Mouse (Mus musculus) neural tube, embryonic 11.5 days (tissue): ENCODE measurements around the gene Dnaaf2. TPM values are rescaled to one million over a fixed set of nuclear protein-coding genes. Genes with fewer than 3 reads are reported as not detected.
"Not testable (repeated sequence)": the region's sequence is repeated elsewhere in the genome, so short reads cannot be mapped to it uniquely, and the experiment has no call there.

Source experiments
- ATAC-seq: fragments of 200-750 bp; cut with Nextera tagmentation; 2 replicates; pipeline ENCODE4 v1.8.0; 2017; ENCODE audit warnings: moderate number of reproducible peaks, mild to moderate bottlenecking, moderate TSS enrichment, moderate library complexity; ENCODE audit not compliant: insufficient read depth, low FRiP score, low TSS enrichment
- DNase-seq: peaks from one replicate; pipeline ENCODE4 v3.0.0-alpha.2; 2015; ENCODE audit warnings: low spot score
- H3K27ac ChIP-seq: fragments of 300-500 bp; sonication (generic); 2 replicates; pipeline ENCODE4 v1.5.1; 2014; ENCODE audit warnings: low read depth, mild to moderate bottlenecking, low read length
- H3K27me3 ChIP-seq: fragments of 300-500 bp; sonication (generic); 2 replicates; pipeline ENCODE4 v1.6.1; 2014; ENCODE audit warnings: mild to moderate bottlenecking, low read length, mixed read lengths; ENCODE audit not compliant: control insufficient read depth, insufficient read depth
- H3K36me3 ChIP-seq: fragments of 300-500 bp; sonication (generic); 2 replicates; pipeline ENCODE4 v1.6.1; 2014; ENCODE audit warnings: mild to moderate bottlenecking, low read length, moderate library complexity, mixed read lengths; ENCODE audit not compliant: control insufficient read depth, insufficient read depth
- H3K4me1 ChIP-seq: fragments of 300-500 bp; sonication (generic); 2 replicates; pipeline ENCODE4 v1.6.1; 2014; ENCODE audit warnings: low read length, mixed read lengths; ENCODE audit not compliant: control insufficient read depth, insufficient read depth
- H3K4me2 ChIP-seq: fragments of 300-500 bp; sonication (generic); 2 replicates; pipeline ENCODE4 v1.6.1; 2014; ENCODE audit warnings: low read depth, mild to moderate bottlenecking, moderate library complexity
- H3K4me3 ChIP-seq: fragments of 300-500 bp; sonication (generic); 2 replicates; pipeline ENCODE4 v1.5.1; 2014; ENCODE audit warnings: low read depth, low read length
- H3K9ac ChIP-seq: fragments of 300-500 bp; sonication (generic); 2 replicates; pipeline ENCODE4 v1.6.1; 2014; ENCODE audit warnings: mild to moderate bottlenecking, low read length
- H3K9me3 ChIP-seq: fragments of 300-500 bp; sonication (generic); 2 replicates; pipeline ENCODE4 v1.6.1; 2016; ENCODE audit warnings: low read length; ENCODE audit not compliant: control insufficient read depth
- WGBS: fragments of 180-500 bp; shearing (Covaris S2); extraction: QIAGEN DNeasy Blood & Tissue Kit; methylation state at CpG from one replicate; pipeline ENCODE4 v1.1.7; 2014; 5-methylcytosine and 5-hydroxymethylcytosine counted together
- polyA plus RNA-seq: library from polyadenylated mRNA; unstranded; fragments of >200 nt; fragmentation: Nextera tagmentation; extraction: Ambion mirVana; gene quantifications from 2 replicates; pipeline ENCODE4 v1.2.1, GENCODE M21; 2014

Gene Dnaaf2
- polyA plus RNA-seq, 1 experiment from 2014 or later: 9.7 TPM

DNA sequence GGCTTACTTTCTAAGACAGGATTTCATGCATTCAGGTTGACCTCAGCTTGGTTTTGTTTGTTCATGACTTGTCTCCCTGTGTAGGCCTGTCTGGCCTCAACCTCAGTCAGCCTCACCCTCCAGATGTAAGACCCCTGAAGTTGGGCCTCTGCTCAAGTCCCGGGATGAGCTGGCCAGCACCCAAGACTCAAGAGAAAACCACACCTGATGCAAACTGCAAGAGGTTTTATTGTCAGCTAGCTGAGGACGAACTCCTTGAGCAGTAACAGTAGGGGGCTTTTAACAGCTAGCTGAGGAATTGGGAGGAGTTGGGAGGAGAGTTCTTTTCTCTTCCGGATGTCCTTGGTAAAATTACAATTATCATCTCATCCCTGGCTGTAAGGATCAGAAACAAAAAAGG, 20.7 kb downstream of the Dnaaf2 start:
- Histone ChIP-seq H3K9ac (no peak overlapping the region), H3K4me3 (no peak overlapping the region), H3K36me3 (peaks cover 2% of the 10 kb centered on the region), H3K4me2 (no peak overlapping the region), H3K4me1 (no peaks in the 10 kb centered on the region), H3K27ac (no peak overlapping the region), H3K9me3 (no peaks in the 10 kb centered on the region), H3K27me3 (no peaks in the 10 kb centered on the region)
- ATAC-seq: no peak
- DNase-seq: no peak
- WGBS: 83% methylated on average over 3 of the region's 3 CpGs

DNA sequence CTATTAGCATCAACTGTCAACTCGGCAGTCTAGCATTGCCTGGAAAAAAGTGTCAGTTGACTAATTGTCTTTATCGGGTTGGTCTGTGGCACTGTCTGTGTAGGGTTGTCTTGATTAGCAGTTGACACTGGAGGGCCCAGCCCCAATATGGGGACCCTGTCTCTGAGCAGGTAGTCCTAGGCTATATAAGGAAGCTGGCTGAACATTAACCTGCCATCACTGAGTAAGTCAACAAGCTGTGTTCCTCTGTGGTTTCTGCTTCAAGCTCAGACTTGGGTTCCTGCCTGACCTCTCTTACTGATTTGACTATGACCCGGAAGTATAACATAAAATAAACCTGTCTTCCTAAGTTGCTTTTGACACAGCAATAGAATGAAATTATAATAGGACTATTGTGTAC, 22.3 kb downstream of the Dnaaf2 start:
- no peaks in the 10 kb centered on the region for H3K4me1 ChIP-seq
- H3K9me3 ChIP-seq: no peaks in the 10 kb centered on the region
- ATAC-seq (no peak), DNase-seq (no peak)
- H3K27ac ChIP-seq: no peak overlapping the region
- H3K4me3 ChIP-seq: no peak overlapping the region
- H3K36me3 ChIP-seq: peaks cover 2% of the 10 kb centered on the region
- no peak overlapping the region for H3K9ac ChIP-seq
- 90% methylated on average over 3 of the region's 3 CpGs for WGBS
- no peak overlapping the region for H3K4me2 ChIP-seq
- no peaks in the 10 kb centered on the region for H3K27me3 ChIP-seq

DNA sequence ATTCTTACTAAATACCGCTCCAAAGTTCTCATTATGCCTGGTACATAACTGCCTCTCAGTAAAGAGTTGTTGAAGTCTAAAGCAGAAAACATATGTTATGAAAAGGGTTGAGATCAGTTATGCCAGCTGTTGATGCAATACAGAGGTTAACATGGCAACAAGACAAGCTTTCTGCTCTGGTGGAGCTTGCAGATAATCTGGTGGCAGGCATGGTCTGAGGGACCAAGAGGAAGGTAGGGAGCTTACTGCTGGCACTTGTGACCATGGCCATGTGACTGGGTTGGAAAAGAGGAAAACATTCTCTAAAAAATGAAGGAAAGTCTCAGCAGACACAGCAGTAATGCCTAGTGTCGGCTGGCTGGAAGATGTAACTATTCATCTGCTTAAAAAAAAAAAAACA, 26.9 kb downstream of the Dnaaf2 start:
- no peak overlapping the region for H3K9ac ChIP-seq
- H3K9me3 ChIP-seq: no peaks in the 10 kb centered on the region
- H3K4me1 ChIP-seq: no peaks in the 10 kb centered on the region
- H3K4me2 ChIP-seq: no peak overlapping the region
- WGBS: 94% methylated on average over 2 of the region's 2 CpGs
- DNase-seq (no peak), ATAC-seq (no peak)
- H3K27ac ChIP-seq: no peak overlapping the region
- no peak overlapping the region for H3K4me3 ChIP-seq
- H3K27me3 ChIP-seq: no peaks in the 10 kb centered on the region
- no peaks in the 10 kb centered on the region; the same call in 1 of the 2 replicates for H3K36me3 ChIP-seq

DNA sequence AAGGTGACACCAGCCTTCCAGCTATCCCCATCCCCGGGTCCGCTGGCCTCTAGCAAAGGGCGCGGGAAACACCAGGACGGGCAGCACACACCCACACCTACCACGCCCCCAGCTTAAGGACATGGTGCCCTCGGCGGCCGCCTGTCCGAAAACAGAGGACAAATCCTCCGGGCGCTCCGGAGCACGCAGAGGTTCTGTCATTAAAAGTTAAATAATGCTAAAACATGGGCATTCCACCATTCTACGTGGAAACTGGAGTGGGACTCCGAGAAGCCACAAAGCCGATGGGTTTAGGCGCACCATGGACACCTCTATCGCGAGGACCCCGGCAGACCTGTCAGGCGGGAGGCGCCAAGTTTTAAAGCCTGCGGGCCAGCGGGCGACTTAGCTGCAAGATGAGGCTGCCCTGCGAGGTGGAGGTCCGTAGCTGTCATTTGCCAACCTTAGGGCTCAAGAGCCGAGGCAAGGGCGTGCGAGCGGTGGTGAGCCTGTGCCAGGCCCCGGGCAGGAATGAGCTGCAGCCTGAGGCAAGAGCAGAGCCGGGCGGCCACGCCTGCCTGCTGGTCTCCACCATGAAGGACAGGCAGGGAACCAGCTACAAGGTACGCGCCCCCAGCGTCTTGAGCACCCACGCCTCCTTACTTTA, 29.6 kb downstream of the Dnaaf2 start, which contains the start of gene Lrr1:
Gene Lrr1, plus strand, starts transcription at position 354 of the 646 bp plus-strand sequence.
- H3K4me2 ChIP-seq: peak within 1 kb of the TSS; percentile 71
- H3K9ac ChIP-seq: peak within 1 kb of the TSS; percentile 66
- H3K27me3 ChIP-seq: no peaks in the 10 kb centered on the region
- H3K36me3 ChIP-seq: no peaks in the 10 kb centered on the region
- no peaks in the 10 kb centered on the region for H3K4me1 ChIP-seq
- no peak within 1 kb of the TSS for H3K27ac ChIP-seq
- under 1% methylated on average over 40 of the region's 40 CpGs for WGBS
- H3K4me3 ChIP-seq: peak within 1 kb of the TSS; percentile 73
- ATAC-seq: peak; percentile 92
- DNase-seq: peak; percentile 89
- no peaks in the 10 kb centered on the region for H3K9me3 ChIP-seq

DNA sequence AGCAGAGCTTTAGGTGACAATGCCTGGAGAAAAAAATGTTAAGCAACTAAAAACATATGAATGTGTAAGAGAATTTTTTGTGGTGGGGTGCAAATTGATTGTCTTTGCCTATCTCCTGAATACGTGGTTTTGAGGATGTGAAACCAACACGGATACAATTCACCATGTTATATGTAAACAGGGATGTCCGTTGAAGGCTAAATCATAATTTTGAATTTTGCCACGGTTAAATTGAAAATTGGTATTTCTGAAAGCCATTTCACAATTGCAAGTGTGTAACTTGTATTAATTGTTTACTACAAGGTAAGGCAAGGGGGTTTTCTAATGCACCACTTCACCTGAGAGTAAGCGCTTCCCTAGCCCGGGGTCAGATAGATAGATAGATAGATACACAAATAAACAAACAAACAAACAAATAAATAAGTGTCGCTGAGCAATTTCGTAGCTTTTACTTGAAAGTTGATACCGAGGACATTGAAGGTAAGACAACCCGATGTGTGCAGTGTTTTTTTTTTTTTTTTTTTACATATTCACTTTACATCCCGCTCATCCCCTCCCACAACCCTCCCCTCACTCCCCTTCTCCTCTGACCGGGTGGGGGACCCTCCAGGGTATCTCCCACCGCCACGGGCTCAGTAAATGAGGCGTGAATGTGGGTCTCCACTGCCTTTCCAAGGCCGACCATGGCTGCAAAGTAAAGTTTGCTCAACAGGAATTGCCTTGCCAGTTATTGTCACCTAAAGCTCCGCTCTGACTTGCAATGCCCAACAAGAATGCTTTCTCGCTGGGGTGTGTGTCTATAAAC, 30.4 kb downstream of the Dnaaf2 start:
- ATAC-seq (peak; percentile 55), DNase-seq (no peak)
- H3K4me1 ChIP-seq: no peaks in the 10 kb centered on the region
- peak overlapping the region; percentile 71 for H3K4me2 ChIP-seq
- H3K36me3 ChIP-seq: no peaks in the 10 kb centered on the region
- H3K27ac ChIP-seq: no peak overlapping the region
- peak overlapping the region; percentile 73 for H3K4me3 ChIP-seq
- H3K9ac ChIP-seq: peak overlapping the region; percentile 66
- 9% methylated on average over 18 of the region's 18 CpGs for WGBS
- H3K9me3 ChIP-seq: no peaks in the 10 kb centered on the region
- no peaks in the 10 kb centered on the region for H3K27me3 ChIP-seq

DNA sequence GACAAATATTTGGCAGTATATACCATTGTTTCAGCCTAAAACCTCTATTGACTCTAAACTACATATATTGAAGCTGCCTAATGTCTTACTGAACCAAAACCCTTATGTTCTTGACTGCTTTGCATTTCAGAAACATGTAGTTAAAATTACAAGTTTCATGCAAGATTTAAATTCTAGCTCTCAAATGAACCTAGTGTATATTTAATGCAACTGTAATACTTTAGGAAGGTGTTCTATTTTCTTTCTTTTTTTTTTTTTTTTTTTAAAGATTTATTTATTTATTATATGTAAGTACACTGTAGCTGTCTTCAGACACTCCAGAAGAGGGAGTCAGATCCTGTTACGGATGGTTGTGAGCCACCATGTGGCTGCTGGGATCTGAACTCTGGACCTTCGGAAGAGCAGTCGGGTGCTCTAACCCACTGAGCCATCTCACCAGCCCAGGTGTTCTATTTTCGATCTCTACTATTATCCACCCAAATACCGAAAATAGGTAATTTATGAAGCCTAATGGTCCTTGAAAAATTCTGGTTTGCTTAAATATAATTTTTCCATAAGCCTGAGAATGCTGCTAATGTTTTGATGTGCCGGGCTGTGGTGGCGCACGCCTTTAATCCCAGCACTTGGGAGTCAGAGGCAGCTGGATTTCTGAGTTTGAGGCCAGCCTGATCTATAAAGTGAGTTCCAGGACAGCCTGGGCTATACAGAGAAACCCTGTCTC, 31.2 kb downstream of the Dnaaf2 start:
- H3K9ac ChIP-seq, ATAC-seq, DNase-seq, H3K36me3 ChIP-seq, H3K4me2 ChIP-seq, H3K4me3 ChIP-seq, H3K4me1 ChIP-seq, H3K27me3 ChIP-seq, H3K27ac ChIP-seq, H3K9me3 ChIP-seq: not testable (repeated sequence)
- 67% methylated on average over 8 of the region's 8 CpGs for WGBS

DNA sequence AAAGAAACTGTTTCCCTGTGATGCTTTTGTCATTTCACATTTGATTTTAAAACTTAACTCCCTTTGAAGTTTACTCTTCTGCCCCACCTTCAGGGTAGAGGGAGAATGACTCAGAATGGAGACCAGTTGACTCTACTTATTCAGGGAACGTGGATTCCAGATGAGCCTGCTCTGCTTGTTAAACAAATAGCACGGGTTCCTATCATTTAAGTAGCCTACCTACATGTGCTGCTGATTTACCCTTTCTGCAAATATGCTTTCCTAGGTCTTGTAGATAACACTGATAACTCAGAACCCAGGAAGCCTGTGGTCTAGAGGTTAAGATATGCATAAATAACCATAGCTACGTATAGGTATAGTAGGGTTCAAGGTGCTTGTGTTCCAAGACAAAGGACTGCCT, 33.3 kb downstream of the Dnaaf2 start:
- H3K27me3 ChIP-seq: no peaks in the 10 kb centered on the region
- no peaks in the 10 kb centered on the region for H3K36me3 ChIP-seq
- DNase-seq (no peak), ATAC-seq (no peak)
- WGBS: 60% methylated on average over 3 of the region's 3 CpGs
- H3K4me1 ChIP-seq: no peaks in the 10 kb centered on the region
- H3K9ac ChIP-seq: no peak overlapping the region
- H3K4me2 ChIP-seq: no peak overlapping the region
- no peaks in the 10 kb centered on the region for H3K9me3 ChIP-seq
- no peak overlapping the region for H3K27ac ChIP-seq
- no peak overlapping the region for H3K4me3 ChIP-seq

DNA sequence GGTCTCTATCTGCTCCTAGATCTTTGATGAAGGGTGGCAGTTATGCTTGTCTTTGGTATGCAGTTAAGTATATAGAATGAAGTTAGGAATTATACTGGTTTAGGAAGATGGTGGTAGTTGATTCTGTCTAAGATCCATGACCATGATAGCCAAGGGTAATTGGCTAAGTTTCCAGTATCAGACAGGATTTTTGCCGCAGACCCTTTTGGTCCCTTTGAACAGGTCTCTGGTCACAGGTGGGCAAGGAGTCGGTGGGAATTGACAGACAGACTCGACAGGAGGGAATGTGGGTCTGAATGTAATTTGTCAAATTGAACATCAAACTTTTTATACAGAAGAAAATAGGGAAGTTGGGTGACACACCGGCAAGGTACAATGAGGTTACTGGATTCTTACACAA, 34.6 kb downstream of the Dnaaf2 start:
- not testable (repeated sequence) for ATAC-seq, H3K27me3 ChIP-seq, H3K9ac ChIP-seq, H3K9me3 ChIP-seq, H3K4me1 ChIP-seq, H3K4me2 ChIP-seq, DNase-seq, H3K4me3 ChIP-seq, H3K36me3 ChIP-seq, H3K27ac ChIP-seq
- 87% methylated on average over 4 of the region's 4 CpGs for WGBS
